Mouse (Mus musculus) heart, embryonic 15.5 days (tissue): ENCODE data around the gene Mvk. TPM values are rescaled to one million over a fixed set of nuclear protein-coding genes. Genes with fewer than 3 reads are reported as not detected.

ENCODE experiments used
- ATAC-seq: fragments of 200-750 bp; cut with Nextera tagmentation; replicated peaks from 2 replicates; pipeline ENCODE4 v1.8.0; 2017; ENCODE audit warnings: low read depth, moderate TSS enrichment; ENCODE audit not compliant: insufficient number of reproducible peaks, insufficient read depth, low FRiP score
- H3K27ac ChIP-seq: fragments of 300-500 bp; sonication (generic); 2 replicates; pipeline ENCODE4 v1.5.1; 2015; ENCODE audit warnings: mild to moderate bottlenecking, inconsistent platforms
- H3K27me3 ChIP-seq: fragments of 300-500 bp; sonication (generic); 2 replicates; pipeline ENCODE4 v1.6.1; 2015; ENCODE audit warnings: inconsistent platforms
- H3K36me3 ChIP-seq: fragments of 300-500 bp; sonication (generic); 2 replicates; pipeline ENCODE4 v1.6.1; 2015; ENCODE audit warnings: mild to moderate bottlenecking, inconsistent platforms
- H3K4me1 ChIP-seq: fragments of 300-500 bp; sonication (generic); replicated peaks from 2 replicates; pipeline ENCODE4 v1.6.1; 2015; ENCODE audit warnings: inconsistent platforms
- H3K4me2 ChIP-seq: fragments of 300-500 bp; sonication (generic); 2 replicates; pipeline ENCODE4 v1.6.1; 2015; ENCODE audit warnings: inconsistent platforms, mild to moderate bottlenecking, moderate library complexity
- H3K4me3 ChIP-seq: fragments of 300-500 bp; sonication (generic); 2 replicates; pipeline ENCODE4 v1.5.1; 2015; ENCODE audit warnings: mild to moderate bottlenecking, inconsistent platforms
- H3K9ac ChIP-seq: fragments of 300-500 bp; sonication (generic); 2 replicates; pipeline ENCODE4 v1.6.1; 2015; ENCODE audit warnings: mild to moderate bottlenecking, inconsistent platforms
- H3K9me3 ChIP-seq: fragments of 300-500 bp; sonication (generic); replicated peaks from 2 replicates; pipeline ENCODE4 v1.6.1; 2016; ENCODE audit warnings: inconsistent platforms
- whole genome bisulfite sequencing: fragments of 180-500 bp; shearing (Covaris S2); methylation state at CpG from one replicate; pipeline ENCODE4 v1.1.7; 2015; ENCODE audit warnings: mixed read lengths; 5-methylcytosine and 5-hydroxymethylcytosine counted together
- polyA plus RNA-seq: library from polyadenylated mRNA; unstranded; fragments of >200 nt; fragmentation: Nextera tagmentation; extraction: Ambion mirVana; gene quantifications from 2 replicates; pipeline ENCODE4 v1.2.1, GENCODE M21; 2015

Gene Mvk
- polyA plus RNA-seq, 1 experiment from 2014 or later = 13.6 TPM

- no peak overlapping the region for H3K4me2 ChIP-seq
- H3K36me3 ChIP-seq = peaks cover 34% of the 10 kb centered on the region
- H3K9me3 ChIP-seq = no peaks in the 10 kb centered on the region
- no peaks in the 10 kb centered on the region for H3K27me3 ChIP-seq
- no peak overlapping the region for H3K4me3 ChIP-seq
- no peak for ATAC-seq
- no peak overlapping the region for H3K27ac ChIP-seq
- H3K4me1 ChIP-seq = peaks cover 12% of the 10 kb centered on the region; the same call in 1 of the 2 replicates
- H3K9ac ChIP-seq = no peak overlapping the region
- WGBS = 57% methylated on average over 11 of the region's 11 CpGs
These were observed 22.3 kb upstream of the Mvk start for GRCm38 (mm10) chr5:114421561-114422298.

- peaks cover 12% of the 10 kb centered on the region; the same call in 1 of the 2 replicates for H3K4me1 ChIP-seq
- no peak overlapping the region for H3K9ac ChIP-seq
- no peak overlapping the region for H3K4me3 ChIP-seq
- no peak for ATAC-seq
- no peaks in the 10 kb centered on the region for H3K27me3 ChIP-seq
- H3K4me2 ChIP-seq = no peak overlapping the region
- 21% methylated on average over 5 of the region's 5 CpGs for WGBS
- no peak overlapping the region for H3K27ac ChIP-seq
- no peaks in the 10 kb centered on the region for H3K9me3 ChIP-seq
- peaks cover 30% of the 10 kb centered on the region for H3K36me3 ChIP-seq
These were observed 21.5 kb upstream of the Mvk start for GRCm38 (mm10) chr5:114422591-114422990.

DNA sequence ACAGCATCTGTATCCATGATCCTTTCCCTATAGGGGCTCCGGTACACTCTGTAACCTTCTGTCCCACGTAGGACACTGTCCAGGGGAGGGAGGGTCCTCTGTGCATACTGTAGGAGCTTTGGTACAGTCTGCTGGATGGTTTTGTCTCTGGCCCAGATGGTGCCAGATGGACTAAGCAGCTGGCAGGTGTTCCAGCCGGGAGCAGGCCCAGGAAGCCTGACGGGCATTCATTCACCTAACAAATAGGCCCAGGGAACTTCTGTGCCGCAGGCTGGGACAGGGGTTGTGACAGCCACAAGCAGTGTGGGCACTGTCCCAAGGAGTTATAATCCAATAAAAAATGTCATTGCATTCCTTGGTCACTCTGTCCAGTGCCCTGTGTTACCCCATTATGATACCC lies 20.1 kb upstream of the Mvk start:
- Histone ChIP-seq H3K9ac (no peak overlapping the region), H3K36me3 (peaks cover 18% of the 10 kb centered on the region), H3K4me1 (peaks cover 12% of the 10 kb centered on the region; the same call in 1 of the 2 replicates), H3K4me2 (no peak overlapping the region), H3K27ac (no peak overlapping the region), H3K9me3 (no peaks in the 10 kb centered on the region), H3K27me3 (no peaks in the 10 kb centered on the region), H3K4me3 (no peak overlapping the region)
- WGBS = 84% methylated on average over 5 of the region's 5 CpGs
- no peak for ATAC-seq

- Histone ChIP-seq H3K4me3 (no peak overlapping the region), H3K4me1 (peaks cover 10% of the 10 kb centered on the region; the same call in 1 of the 2 replicates), H3K9ac (no peak overlapping the region), H3K27me3 (no peaks in the 10 kb centered on the region), H3K4me2 (no peak overlapping the region), H3K36me3 (no peaks in the 10 kb centered on the region), H3K9me3 (no peaks in the 10 kb centered on the region), H3K27ac (no peak overlapping the region)
- WGBS = 75% methylated on average over 6 of the region's 6 CpGs
- no peak for ATAC-seq
These were observed 17.3 kb upstream of the Mvk start for GRCm38 (mm10) chr5:114426732-114427131.

- Histone ChIP-seq H3K27me3 (no peaks in the 10 kb centered on the region), H3K9ac (no peak overlapping the region), H3K27ac (no peak overlapping the region), H3K9me3 (no peaks in the 10 kb centered on the region), H3K4me1 (no peaks in the 10 kb centered on the region), H3K4me2 (no peak overlapping the region), H3K36me3 (no peaks in the 10 kb centered on the region), H3K4me3 (no peak overlapping the region)
- WGBS = 72% methylated on average over 18 of the region's 18 CpGs
- ATAC-seq = no peak
These were observed 15.4 kb upstream of the Mvk start for GRCm38 (mm10) chr5:114428621-114429020.

- H3K4me1 ChIP-seq = no peaks in the 10 kb centered on the region
- H3K9ac ChIP-seq = no peak overlapping the region
- no peak overlapping the region for H3K4me3 ChIP-seq
- H3K27me3 ChIP-seq = no peaks in the 10 kb centered on the region
- H3K27ac ChIP-seq = no peak overlapping the region
- H3K9me3 ChIP-seq = no peaks in the 10 kb centered on the region
- 85% methylated on average over 7 of the region's 7 CpGs for WGBS
- ATAC-seq = no peak
- no peak overlapping the region for H3K4me2 ChIP-seq
- no peaks in the 10 kb centered on the region for H3K36me3 ChIP-seq
These were observed 14.3 kb upstream of the Mvk start for GRCm38 (mm10) chr5:114429781-114430180.

GRCm38 (mm10) chr5:114434359-114434758 lies 9.7 kb upstream of the Mvk start:
- Histone ChIP-seq H3K4me1 (no peaks in the 10 kb centered on the region), H3K9me3 (no peaks in the 10 kb centered on the region), H3K4me2 (no peak overlapping the region), H3K36me3 (peaks cover 11% of the 10 kb centered on the region; the same call in 1 of the 2 replicates), H3K27me3 (no peaks in the 10 kb centered on the region), H3K4me3 (no peak overlapping the region), H3K27ac (no peak overlapping the region), H3K9ac (no peak overlapping the region)
- 85% methylated on average over 8 of the region's 8 CpGs for WGBS
- ATAC-seq = no peak

GRCm38 (mm10) chr5:114435588-114435987 lies 8.5 kb upstream of the Mvk start:
- no peak overlapping the region for H3K4me3 ChIP-seq
- no peaks in the 10 kb centered on the region for H3K9me3 ChIP-seq
- H3K4me2 ChIP-seq = no peak overlapping the region
- no peaks in the 10 kb centered on the region for H3K27me3 ChIP-seq
- ATAC-seq = no peak
- peaks cover 11% of the 10 kb centered on the region; the same call in 1 of the 2 replicates for H3K36me3 ChIP-seq
- H3K9ac ChIP-seq = no peak overlapping the region
- 84% methylated on average over 14 of the region's 14 CpGs for WGBS
- H3K4me1 ChIP-seq = no peaks in the 10 kb centered on the region
- no peak overlapping the region for H3K27ac ChIP-seq

GRCm38 (mm10) chr5:114444368-114444692 lies 261 bp downstream of the Mvk start:
- ATAC-seq = no peak
- H3K9me3 ChIP-seq = no peaks in the 10 kb centered on the region
- H3K4me1 ChIP-seq = peaks cover 12% of the 10 kb centered on the region
- H3K27me3 ChIP-seq = no peaks in the 10 kb centered on the region
- H3K4me2 ChIP-seq = peak overlapping the region; percentile 90
- peak overlapping the region; percentile 84 for H3K9ac ChIP-seq
- peak overlapping the region; percentile 90 for H3K4me3 ChIP-seq
- under 1% methylated on average over 21 of the region's 21 CpGs for WGBS
- H3K36me3 ChIP-seq = 0 out of 2 replicates have a peak, but pooled peaks cover 4% of the 10 kb centered on the region
- peak overlapping the region; percentile 48; the same call in 1 of the 2 replicates for H3K27ac ChIP-seq

- Histone ChIP-seq H3K4me2 (no peak overlapping the region), H3K9ac (no peak overlapping the region), H3K4me3 (no peak overlapping the region), H3K4me1 (peaks cover 8% of the 10 kb centered on the region), H3K36me3 (0 out of 2 replicates have a peak, but pooled peaks cover 4% of the 10 kb centered on the region), H3K27ac (no peak overlapping the region), H3K9me3 (no peaks in the 10 kb centered on the region), H3K27me3 (no peaks in the 10 kb centered on the region)
- WGBS = 86% methylated on average over 4 of the region's 4 CpGs
- ATAC-seq = no peak
These were observed 4.9 kb downstream of the Mvk start for GRCm38 (mm10) chr5:114449011-114449410.

GRCm38 (mm10) chr5:114456287-114456686 lies 12.2 kb downstream of the Mvk start:
- no peak overlapping the region for H3K4me3 ChIP-seq
- WGBS = 82% methylated on average over 9 of the region's 9 CpGs
- no peaks in the 10 kb centered on the region for H3K9me3 ChIP-seq
- no peak overlapping the region for H3K9ac ChIP-seq
- H3K27ac ChIP-seq = no peak overlapping the region
- H3K4me1 ChIP-seq = peaks cover 10% of the 10 kb centered on the region
- H3K27me3 ChIP-seq = peaks cover 17% of the 10 kb centered on the region
- H3K36me3 ChIP-seq = no peaks in the 10 kb centered on the region
- no peak for ATAC-seq
- H3K4me2 ChIP-seq = no peak overlapping the region
